Mouse (Mus musculus): ENCODE measurements around the gene Tpcn1. TPM values are rescaled to one million over a fixed set of nuclear protein-coding genes. Genes with fewer than 3 reads are reported as not detected.

The Tpcn1 gene
- 14.8 and 18.5 TPM in 2 replicates for polyA plus RNA-seq (2014; fragmentation: Nextera tagmentation; extraction: Ambion mirVana)

GRCm38 (mm10) chr5:120588569-120589094 lies at the start of gene Tpcn1, which contains the start of gene Iqcd:
Gene Tpcn1 (minus strand): TSS chr5:120588673.
Gene Iqcd (plus strand): TSS chr5:120589016.
- WGBS, result under 1% methylated on average over 33 of the region's 35 CpGs
- peak within 1 kb of the TSS; percentile 97 for H3K4me2 ChIP-seq (ENCODE audit: low read depth, low read length)
- H3K4me3 ChIP-seq (ENCODE audit: low read depth, low read length), result peak within 1 kb of the TSS; percentile 57
- peak within 1 kb of the TSS; percentile 45 for H3K27ac ChIP-seq (ENCODE audit: low read depth, low read length)
- H3K9me3 ChIP-seq (ENCODE audit: control insufficient read depth, low read length), result no peaks in the 10 kb centered on the region
- peak within 1 kb of the TSS; percentile 82 for H3K9ac ChIP-seq (replicated peaks; ENCODE audit: low read depth, low read length)
- H3K4me1 ChIP-seq (ENCODE audit: control insufficient read depth, insufficient read depth, low read length), result peaks cover 14% of the 10 kb centered on the region
- H3K36me3 ChIP-seq (ENCODE audit: control insufficient read depth, insufficient read depth, low read length), result peaks cover under 1% of the 10 kb centered on the region; the same call in 1 of the 2 replicates
- ATAC-seq (ENCODE audit: low read depth), result peak; percentile 97
- no peaks in the 10 kb centered on the region for H3K27me3 ChIP-seq (ENCODE audit: control insufficient read depth, insufficient read depth, low read length)

GRCm38 (mm10) chr5:120635633-120636032 lies 47.2 kb upstream of the Tpcn1 start:
- Histone ChIP-seq H3K27ac (ENCODE audit: low read depth, low read length) (no peak overlapping the region), H3K9ac (replicated peaks; ENCODE audit: low read depth, low read length) (no peak overlapping the region), H3K36me3 (ENCODE audit: control insufficient read depth, insufficient read depth, low read length) (no peaks in the 10 kb centered on the region), H3K4me3 (ENCODE audit: low read depth, low read length) (no peak overlapping the region), H3K27me3 (ENCODE audit: control insufficient read depth, insufficient read depth, low read length) (no peaks in the 10 kb centered on the region), H3K9me3 (ENCODE audit: control insufficient read depth, low read length) (no peaks in the 10 kb centered on the region), H3K4me1 (ENCODE audit: control insufficient read depth, insufficient read depth, low read length) (no peaks in the 10 kb centered on the region), H3K4me2 (ENCODE audit: low read depth, low read length) (no peak overlapping the region)
- WGBS, result 82% methylated on average over 5 of the region's 5 CpGs
- ATAC-seq (ENCODE audit: low read depth), result no peak

GRCm38 (mm10) chr5:120634860-120635259 lies 46.4 kb upstream of the Tpcn1 start:
- Histone ChIP-seq H3K4me3 (ENCODE audit: low read depth, low read length) (no peak overlapping the region), H3K36me3 (ENCODE audit: control insufficient read depth, insufficient read depth, low read length) (no peaks in the 10 kb centered on the region), H3K27ac (ENCODE audit: low read depth, low read length) (no peak overlapping the region), H3K9me3 (ENCODE audit: control insufficient read depth, low read length) (no peaks in the 10 kb centered on the region), H3K4me2 (ENCODE audit: low read depth, low read length) (no peak overlapping the region), H3K27me3 (ENCODE audit: control insufficient read depth, insufficient read depth, low read length) (no peaks in the 10 kb centered on the region; the same call in none of the 2 replicates), H3K4me1 (ENCODE audit: control insufficient read depth, insufficient read depth, low read length) (no peaks in the 10 kb centered on the region), H3K9ac (replicated peaks; ENCODE audit: low read depth, low read length) (no peak overlapping the region)
- 27% methylated on average over 5 of the region's 5 CpGs for WGBS
- ATAC-seq (ENCODE audit: low read depth), result no peak

- H3K9me3 ChIP-seq (ENCODE audit: control insufficient read depth, low read length), result no peaks in the 10 kb centered on the region
- H3K27ac ChIP-seq (ENCODE audit: low read depth, low read length), result no peak within 1 kb of the TSS
- no peaks in the 10 kb centered on the region; the same call in none of the 2 replicates for H3K27me3 ChIP-seq (ENCODE audit: control insufficient read depth, insufficient read depth, low read length)
- H3K4me1 ChIP-seq (ENCODE audit: control insufficient read depth, insufficient read depth, low read length), result no peaks in the 10 kb centered on the region
- 61% methylated on average over 9 of the region's 9 CpGs for WGBS
- H3K4me2 ChIP-seq (ENCODE audit: low read depth, low read length), result no peak within 1 kb of the TSS
- no peaks in the 10 kb centered on the region for H3K36me3 ChIP-seq (ENCODE audit: control insufficient read depth, insufficient read depth, low read length)
- no peak within 1 kb of the TSS for H3K4me3 ChIP-seq (ENCODE audit: low read depth, low read length)
- H3K9ac ChIP-seq (replicated peaks; ENCODE audit: low read depth, low read length), result no peak within 1 kb of the TSS
- ATAC-seq (ENCODE audit: low read depth), result no peak
Measured at GRCm38 (mm10) chr5:120634131-120634530, 45.7 kb upstream of the Tpcn1 start, which contains the start of gene Cfap73. Gene Cfap73 (minus strand): TSS chr5:120634235.

DNA sequence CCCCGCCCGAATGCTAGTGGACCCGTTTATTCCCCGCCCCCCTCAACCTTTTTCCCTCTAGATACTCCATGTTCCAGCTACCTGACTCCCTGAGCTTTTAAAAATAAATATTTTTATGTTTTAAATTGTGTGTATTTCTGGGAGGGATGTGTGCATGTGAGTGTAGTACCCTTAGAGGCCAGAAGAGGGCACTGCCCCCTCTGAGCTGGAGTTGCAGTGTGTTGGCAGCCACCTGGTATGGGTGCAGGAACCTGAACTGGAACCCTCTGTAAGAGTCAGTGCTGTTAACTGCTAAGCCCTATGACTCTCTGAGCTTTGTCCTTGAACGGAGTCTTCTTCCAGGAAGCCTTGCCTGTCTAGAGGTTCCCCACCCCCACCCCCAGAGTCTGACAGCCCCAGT lies 43.4 kb upstream of the Tpcn1 start:
- H3K4me3 ChIP-seq (ENCODE audit: low read depth, low read length), result no peak overlapping the region
- H3K4me2 ChIP-seq (ENCODE audit: low read depth, low read length), result no peak overlapping the region
- H3K27ac ChIP-seq (ENCODE audit: low read depth, low read length), result no peak overlapping the region
- H3K9me3 ChIP-seq (ENCODE audit: control insufficient read depth, low read length), result no peaks in the 10 kb centered on the region
- H3K36me3 ChIP-seq (ENCODE audit: control insufficient read depth, insufficient read depth, low read length), result peaks cover 9% of the 10 kb centered on the region; the same call in 1 of the 2 replicates
- 93% methylated on average over 5 of the region's 5 CpGs for WGBS
- no peak overlapping the region for H3K9ac ChIP-seq (replicated peaks; ENCODE audit: low read depth, low read length)
- no peaks in the 10 kb centered on the region; the same call in none of the 2 replicates for H3K27me3 ChIP-seq (ENCODE audit: control insufficient read depth, insufficient read depth, low read length)
- H3K4me1 ChIP-seq (ENCODE audit: control insufficient read depth, insufficient read depth, low read length), result no peaks in the 10 kb centered on the region
- no peak for ATAC-seq (ENCODE audit: low read depth)

DNA sequence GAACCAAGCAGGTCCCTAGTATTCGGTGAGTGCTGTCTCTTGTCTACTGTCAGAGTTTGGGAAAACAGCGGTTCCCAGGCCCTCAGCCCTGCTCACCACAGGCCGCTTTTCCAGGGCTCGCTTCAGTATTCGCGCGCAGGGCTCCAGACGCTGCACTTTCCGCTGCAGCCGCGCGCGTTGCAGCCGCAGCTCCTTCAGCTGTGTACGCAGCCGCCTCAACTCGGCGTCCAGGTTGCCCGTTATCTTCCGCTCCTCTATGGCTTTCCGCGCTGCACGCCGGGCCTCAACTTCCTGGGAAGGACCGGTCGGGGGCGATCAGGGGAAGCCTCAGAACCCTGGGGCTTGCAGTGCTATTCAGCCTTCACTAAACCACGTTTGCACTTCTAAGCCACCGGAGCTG lies 42.7 kb upstream of the Tpcn1 start:
- WGBS, result 7% methylated on average over 29 of the region's 29 CpGs
- Histone ChIP-seq H3K4me2 (ENCODE audit: low read depth, low read length) (peak overlapping the region; percentile 15), H3K27me3 (ENCODE audit: control insufficient read depth, insufficient read depth, low read length) (no peaks in the 10 kb centered on the region; the same call in none of the 2 replicates), H3K4me1 (ENCODE audit: control insufficient read depth, insufficient read depth, low read length) (no peaks in the 10 kb centered on the region), H3K27ac (ENCODE audit: low read depth, low read length) (no peak overlapping the region), H3K9me3 (ENCODE audit: control insufficient read depth, low read length) (no peaks in the 10 kb centered on the region), H3K36me3 (ENCODE audit: control insufficient read depth, insufficient read depth, low read length) (peaks cover 12% of the 10 kb centered on the region; the same call in 1 of the 2 replicates), H3K9ac (replicated peaks; ENCODE audit: low read depth, low read length) (no peak overlapping the region), H3K4me3 (ENCODE audit: low read depth, low read length) (no peak overlapping the region)
- no peak for ATAC-seq (ENCODE audit: low read depth)

DNA sequence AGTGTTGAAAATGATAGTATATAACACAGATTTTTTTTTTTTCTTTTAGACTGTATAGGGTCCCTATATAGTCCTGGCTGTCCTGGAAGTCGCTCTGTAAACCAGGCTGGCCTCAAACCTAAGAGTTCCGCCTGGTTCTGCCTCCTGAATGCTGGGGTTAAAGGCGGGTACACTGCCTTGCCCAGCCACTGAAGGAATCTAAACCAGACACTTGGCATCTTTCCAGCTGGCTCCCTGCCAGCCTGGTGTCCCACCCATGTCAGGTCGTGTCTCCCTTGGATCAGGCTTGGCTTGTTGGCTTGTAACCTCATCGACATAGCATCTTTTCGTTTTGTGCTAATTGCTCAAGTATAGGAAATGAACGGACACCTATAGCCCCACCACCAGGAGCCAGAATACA lies 40.2 kb upstream of the Tpcn1 start:
- Histone ChIP-seq H3K4me1 (ENCODE audit: control insufficient read depth, insufficient read depth, low read length) (no peaks in the 10 kb centered on the region), H3K36me3 (ENCODE audit: control insufficient read depth, insufficient read depth, low read length) (peaks cover 30% of the 10 kb centered on the region; the same call in 1 of the 2 replicates), H3K27ac (ENCODE audit: low read depth, low read length) (no peak overlapping the region), H3K27me3 (ENCODE audit: control insufficient read depth, insufficient read depth, low read length) (no peaks in the 10 kb centered on the region; the same call in none of the 2 replicates), H3K9ac (replicated peaks; ENCODE audit: low read depth, low read length) (no peak overlapping the region), H3K4me3 (ENCODE audit: low read depth, low read length) (no peak overlapping the region), H3K9me3 (ENCODE audit: control insufficient read depth, low read length) (no peaks in the 10 kb centered on the region), H3K4me2 (ENCODE audit: low read depth, low read length) (no peak overlapping the region)
- 64% methylated on average over 7 of the region's 7 CpGs for WGBS
- no peak for ATAC-seq (ENCODE audit: low read depth)

- H3K4me3 ChIP-seq (ENCODE audit: low read depth, low read length), result no peak overlapping the region
- 75% methylated on average over 15 of the region's 15 CpGs for WGBS
- no peak overlapping the region for H3K9ac ChIP-seq (replicated peaks; ENCODE audit: low read depth, low read length)
- no peaks in the 10 kb centered on the region for H3K4me1 ChIP-seq (ENCODE audit: control insufficient read depth, insufficient read depth, low read length)
- no peaks in the 10 kb centered on the region; the same call in none of the 2 replicates for H3K27me3 ChIP-seq (ENCODE audit: control insufficient read depth, insufficient read depth, low read length)
- H3K4me2 ChIP-seq (ENCODE audit: low read depth, low read length), result no peak overlapping the region
- H3K27ac ChIP-seq (ENCODE audit: low read depth, low read length), result no peak overlapping the region
- H3K9me3 ChIP-seq (ENCODE audit: control insufficient read depth, low read length), result no peaks in the 10 kb centered on the region
- peaks cover 37% of the 10 kb centered on the region; the same call in 1 of the 2 replicates for H3K36me3 ChIP-seq (ENCODE audit: control insufficient read depth, insufficient read depth, low read length)
- no peak for ATAC-seq (ENCODE audit: low read depth)
Measured at GRCm38 (mm10) chr5:120627515-120628300, 39.2 kb upstream of the Tpcn1 start.

DNA sequence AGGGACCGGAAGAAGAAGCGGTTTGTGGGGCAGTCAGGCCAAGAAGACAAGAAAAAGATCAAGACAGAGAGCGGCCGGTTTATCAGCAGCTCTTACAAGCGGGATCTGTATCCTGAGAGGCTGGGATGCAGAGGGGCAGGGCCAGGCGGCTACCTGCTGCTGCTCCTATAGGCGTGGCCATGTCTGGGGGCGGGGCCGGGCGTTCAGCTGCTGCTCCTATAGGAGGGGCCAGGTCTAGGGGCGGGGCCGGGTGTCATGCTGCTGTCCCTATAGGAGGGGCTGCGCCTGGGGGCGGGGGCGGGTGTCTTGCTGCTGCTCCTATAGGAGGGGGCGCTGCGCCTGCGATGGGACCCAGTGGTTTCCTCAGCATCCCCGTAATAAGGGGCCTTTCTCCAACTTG lies 37.9 kb upstream of the Tpcn1 start:
- H3K27ac ChIP-seq (ENCODE audit: low read depth, low read length), result no peak overlapping the region
- H3K4me1 ChIP-seq (ENCODE audit: control insufficient read depth, insufficient read depth, low read length), result no peaks in the 10 kb centered on the region
- peaks cover 44% of the 10 kb centered on the region; the same call in 1 of the 2 replicates for H3K36me3 ChIP-seq (ENCODE audit: control insufficient read depth, insufficient read depth, low read length)
- no peak overlapping the region for H3K4me3 ChIP-seq (ENCODE audit: low read depth, low read length)
- WGBS, result 33% methylated on average over 19 of the region's 19 CpGs
- no peak for ATAC-seq (ENCODE audit: low read depth)
- H3K4me2 ChIP-seq (ENCODE audit: low read depth, low read length), result no peak overlapping the region
- H3K27me3 ChIP-seq (ENCODE audit: control insufficient read depth, insufficient read depth, low read length), result no peaks in the 10 kb centered on the region; the same call in none of the 2 replicates
- H3K9me3 ChIP-seq (ENCODE audit: control insufficient read depth, low read length), result no peaks in the 10 kb centered on the region
- H3K9ac ChIP-seq (replicated peaks; ENCODE audit: low read depth, low read length), result no peak overlapping the region

Measured in neural tube, embryonic 14.5 days (tissue).